Mouse (Mus musculus) midbrain, embryonic 16.5 days (tissue): ENCODE data around the gene Pigg. TPM values are rescaled to one million over a fixed set of nuclear protein-coding genes. Genes with fewer than 3 reads are reported as not detected.

Experiments
- ATAC-seq: fragments of 200-750 bp; cut with Nextera tagmentation; 2 replicates; pipeline ENCODE4 v1.8.0; 2017; ENCODE audit warnings: moderate TSS enrichment
- H3K27ac ChIP-seq: fragments of 300-500 bp; sonication (generic); 2 replicates; pipeline ENCODE4 v1.5.1; 2014; ENCODE audit warnings: mild to moderate bottlenecking, low read length, mixed read lengths
- H3K27me3 ChIP-seq: fragments of 300-500 bp; sonication (generic); 2 replicates; pipeline ENCODE4 v1.6.1; 2014; ENCODE audit warnings: low read depth, low read length, mixed read lengths; ENCODE audit not compliant: control insufficient read depth, insufficient read depth
- H3K36me3 ChIP-seq: fragments of 300-500 bp; sonication (generic); 2 replicates; pipeline ENCODE4 v1.6.1; 2014; ENCODE audit warnings: mild to moderate bottlenecking, low read length, moderate library complexity, mixed read lengths; ENCODE audit not compliant: control insufficient read depth, insufficient read depth
- H3K4me1 ChIP-seq: fragments of 300-500 bp; sonication (generic); 2 replicates; pipeline ENCODE4 v1.6.1; 2014; ENCODE audit warnings: mild to moderate bottlenecking, low read length, mixed read lengths; ENCODE audit not compliant: control insufficient read depth, insufficient read depth
- H3K4me2 ChIP-seq: fragments of 300-500 bp; sonication (generic); 2 replicates; pipeline ENCODE4 v1.6.1; 2014; ENCODE audit warnings: mild to moderate bottlenecking, low read length, mixed read lengths
- H3K4me3 ChIP-seq: fragments of 300-500 bp; sonication (generic); 2 replicates; pipeline ENCODE4 v1.5.1; 2014; ENCODE audit warnings: low read depth, mild to moderate bottlenecking, low read length, moderate library complexity, mixed read lengths
- H3K9ac ChIP-seq: fragments of 300-500 bp; sonication (generic); 2 replicates; pipeline ENCODE4 v1.6.1; 2014; ENCODE audit warnings: low read depth, low read length, mixed read lengths
- H3K9me3 ChIP-seq: fragments of 300-500 bp; sonication (generic); replicated peaks from 2 replicates; pipeline ENCODE4 v1.6.1; 2014; ENCODE audit warnings: mild to moderate bottlenecking, low read length, mixed read lengths; ENCODE audit not compliant: control insufficient read depth, poor library complexity, severe bottlenecking
- WGBS: fragments of 180-500 bp; shearing (Covaris S2); extraction: QIAGEN DNeasy Blood & Tissue Kit; methylation state at CpG from one replicate; pipeline ENCODE4 v1.1.7; 2014; 5-methylcytosine and 5-hydroxymethylcytosine counted together
- polyA plus RNA-seq: library from polyadenylated mRNA; unstranded; fragments of >200 nt; fragmentation: Nextera tagmentation; extraction: Ambion mirVana; gene quantifications from 2 replicates; pipeline ENCODE4 v1.2.1, GENCODE M21; 2015

Pigg gene
- polyA plus RNA-seq, 1 experiment from 2014 or later, result 5.5 TPM

- H3K27ac ChIP-seq, result no peak overlapping the region
- H3K4me3 ChIP-seq, result no peak overlapping the region
- H3K4me2 ChIP-seq, result no peak overlapping the region
- 90% methylated on average over 6 of the region's 6 CpGs for WGBS
- no peak for ATAC-seq
- H3K4me1 ChIP-seq, result no peaks in the 10 kb centered on the region
- no peak overlapping the region for H3K9ac ChIP-seq
- H3K27me3 ChIP-seq, result no peaks in the 10 kb centered on the region
- peaks cover 10% of the 10 kb centered on the region for H3K36me3 ChIP-seq
- no peaks in the 10 kb centered on the region for H3K9me3 ChIP-seq
Observed at GRCm38 (mm10) chr5:108347843-108348242, 35.4 kb downstream of the Pigg start.

- peaks cover 5% of the 10 kb centered on the region; the same call in 1 of the 2 replicates for H3K36me3 ChIP-seq
- WGBS, result 94% methylated on average over 9 of the region's 9 CpGs
- ATAC-seq, result no peak
Observed at GRCm38 (mm10) chr5:108349511-108350148, 37.2 kb downstream of the Pigg start.

GRCm38 (mm10) chr5:108354056-108354455 is 41.6 kb downstream of the Pigg start:
- no peak overlapping the region for H3K4me2 ChIP-seq
- 0 out of 2 replicates have a peak, but pooled peaks cover 3% of the 10 kb centered on the region for H3K36me3 ChIP-seq
- H3K4me3 ChIP-seq, result no peak overlapping the region
- H3K27me3 ChIP-seq, result no peaks in the 10 kb centered on the region
- no peak overlapping the region for H3K9ac ChIP-seq
- no peak overlapping the region for H3K27ac ChIP-seq
- no peaks in the 10 kb centered on the region for H3K4me1 ChIP-seq
- no peak for ATAC-seq
- WGBS, result 87% methylated on average over 2 of the region's 2 CpGs
- H3K9me3 ChIP-seq, result no peaks in the 10 kb centered on the region

More at GRCm38 (mm10) chr5:108349511-108350148, 37.2 kb downstream of the Pigg start:
- no peak overlapping the region for H3K4me3 ChIP-seq
- no peak overlapping the region for H3K4me2 ChIP-seq
- no peaks in the 10 kb centered on the region for H3K4me1 ChIP-seq
- H3K27ac ChIP-seq, result no peak overlapping the region
- H3K27me3 ChIP-seq, result no peaks in the 10 kb centered on the region
- H3K9ac ChIP-seq, result no peak overlapping the region
- no peaks in the 10 kb centered on the region for H3K9me3 ChIP-seq

- WGBS, result 92% methylated on average over 1 of the region's 1 CpGs
- H3K36me3 ChIP-seq, result no peaks in the 10 kb centered on the region
- H3K9ac ChIP-seq, result no peak overlapping the region
- no peak overlapping the region for H3K4me3 ChIP-seq
- H3K9me3 ChIP-seq, result no peaks in the 10 kb centered on the region
- no peak overlapping the region for H3K4me2 ChIP-seq
- H3K27me3 ChIP-seq, result no peaks in the 10 kb centered on the region; the same call in 1 of the 2 replicates
- H3K4me1 ChIP-seq, result no peaks in the 10 kb centered on the region
- no peak overlapping the region for H3K27ac ChIP-seq
- ATAC-seq, result no peak
Observed at GRCm38 (mm10) chr5:108357862-108358261, 45.5 kb downstream of the Pigg start.

GRCm38 (mm10) chr5:108359491-108359890 is 47.1 kb downstream of the Pigg start:
- H3K36me3 ChIP-seq, result no peaks in the 10 kb centered on the region
- H3K4me3 ChIP-seq, result no peak overlapping the region
- H3K9ac ChIP-seq, result no peak overlapping the region
- H3K4me2 ChIP-seq, result no peak overlapping the region
- H3K27ac ChIP-seq, result no peak overlapping the region
- peaks cover 12% of the 10 kb centered on the region for H3K27me3 ChIP-seq
- H3K4me1 ChIP-seq, result no peaks in the 10 kb centered on the region
- no peak for ATAC-seq
- no peaks in the 10 kb centered on the region for H3K9me3 ChIP-seq
- 86% methylated on average over 9 of the region's 9 CpGs for WGBS

- H3K9ac ChIP-seq, result no peak overlapping the region
- no peak for ATAC-seq
- no peak overlapping the region for H3K27ac ChIP-seq
- H3K9me3 ChIP-seq, result no peaks in the 10 kb centered on the region
- 89% methylated on average over 4 of the region's 4 CpGs for WGBS
- H3K4me1 ChIP-seq, result no peaks in the 10 kb centered on the region
- H3K36me3 ChIP-seq, result no peaks in the 10 kb centered on the region
- no peak overlapping the region for H3K4me2 ChIP-seq
- no peak overlapping the region for H3K4me3 ChIP-seq
- peaks cover 19% of the 10 kb centered on the region for H3K27me3 ChIP-seq
Observed at GRCm38 (mm10) chr5:108360211-108360610, 47.8 kb downstream of the Pigg start.

GRCm38 (mm10) chr5:108362330-108362729 is 49.9 kb downstream of the Pigg start:
- Histone ChIP-seq H3K27me3 (peaks cover 29% of the 10 kb centered on the region), H3K27ac (no peak overlapping the region), H3K4me2 (no peak overlapping the region), H3K9me3 (no peaks in the 10 kb centered on the region), H3K4me3 (no peak overlapping the region), H3K36me3 (no peaks in the 10 kb centered on the region), H3K9ac (no peak overlapping the region), H3K4me1 (peaks cover 12% of the 10 kb centered on the region)
- 23% methylated on average over 3 of the region's 3 CpGs for WGBS
- ATAC-seq, result no peak

GRCm38 (mm10) chr5:108366328-108366983 is 54.0 kb downstream of the Pigg start:
- Histone ChIP-seq H3K4me3 (peak overlapping the region; percentile 81), H3K36me3 (no peaks in the 10 kb centered on the region), H3K4me2 (peak overlapping the region; percentile 82), H3K27ac (no peak overlapping the region), H3K4me1 (peaks cover 28% of the 10 kb centered on the region), H3K27me3 (peaks cover 53% of the 10 kb centered on the region), H3K9me3 (no peaks in the 10 kb centered on the region), H3K9ac (peak overlapping the region; percentile 89)
- 2% methylated on average over 60 of the region's 60 CpGs for WGBS
- ATAC-seq, result peak; percentile 13; the same call in 1 of the 2 replicates
